Mouse (Mus musculus): ENCODE results near the gene Clgn. TPM values are rescaled to one million over a fixed set of nuclear protein-coding genes. Genes with fewer than 3 reads are reported as not detected.
"Not testable (repeated sequence)": the region's sequence is repeated elsewhere in the genome, so short reads cannot be mapped to it uniquely, and the experiment has no call there.

Clgn gene
- polyA plus RNA-seq, 1 experiment from 2014 or later: 17.2 TPM

DNA sequence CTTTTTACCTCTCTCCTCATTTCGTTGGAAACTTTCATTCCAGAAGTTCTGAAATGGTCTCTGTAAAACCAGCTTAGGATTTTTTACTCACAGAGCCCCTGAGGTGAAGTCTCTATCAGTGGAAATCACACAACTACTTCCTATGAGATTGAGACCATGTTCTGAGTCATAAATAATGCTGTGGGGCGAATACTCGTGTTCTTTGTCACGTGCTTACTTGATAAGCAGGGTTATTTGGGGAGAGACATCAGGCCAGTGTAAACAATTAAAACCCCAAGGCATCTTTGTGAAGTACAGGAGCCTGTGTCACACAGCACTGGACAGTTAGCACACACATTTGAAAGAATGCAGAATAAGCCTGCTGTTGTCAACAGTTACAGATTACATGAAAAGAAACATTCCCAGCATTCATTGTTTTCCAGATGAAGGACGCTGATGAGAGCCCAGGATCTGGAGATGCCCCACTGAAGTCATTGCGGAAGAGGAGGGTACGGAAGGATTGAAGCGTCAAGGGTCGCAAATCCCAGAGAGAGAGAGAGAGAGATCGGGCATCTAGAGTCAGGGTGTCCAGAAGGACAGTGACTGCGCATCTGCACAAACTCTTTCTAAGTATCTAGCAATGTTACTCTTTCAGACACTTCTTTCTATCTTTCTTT, 36.6 kb downstream of the Clgn start:
- no peaks in the 10 kb centered on the region for H3K9me3 ChIP-seq (replicated peaks)
- H3K27me3 ChIP-seq (replicated peaks): no peaks in the 10 kb centered on the region
- H3K4me3 ChIP-seq (replicated peaks): no peak overlapping the region
- H3K36me3 ChIP-seq: peaks cover 8% of the 10 kb centered on the region; the same call in 1 of the 2 replicates
- no peak overlapping the region for H3K9ac ChIP-seq (replicated peaks)
- H3K4me1 ChIP-seq: no peaks in the 10 kb centered on the region
- WGBS: 68% methylated on average over 11 of the region's 11 CpGs
- H3K4me2 ChIP-seq: no peak overlapping the region
- no peak for ATAC-seq (ENCODE audit: low FRiP score)
- H3K27ac ChIP-seq (replicated peaks): no peak overlapping the region

DNA sequence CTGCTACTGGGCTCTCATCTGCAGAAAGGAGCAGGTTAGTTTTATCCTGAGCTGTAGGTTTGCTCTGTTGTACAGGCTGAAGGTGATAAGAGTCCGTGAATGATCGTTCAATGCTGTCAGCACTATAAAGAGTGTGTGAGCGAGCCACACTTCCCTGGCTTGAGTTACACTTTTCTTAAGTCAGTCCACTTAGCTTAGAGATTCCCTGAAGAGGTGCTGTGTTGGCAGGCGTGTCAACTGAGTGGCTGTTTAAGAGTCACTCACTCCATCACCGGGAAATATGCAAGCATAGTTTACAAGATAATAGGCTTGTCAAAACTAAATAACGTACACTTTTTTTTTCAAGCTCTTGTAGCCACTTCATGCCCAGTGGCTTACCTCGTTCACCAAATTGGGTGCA, 37.3 kb downstream of the Clgn start:
- Histone ChIP-seq H3K9me3 (replicated peaks) (no peaks in the 10 kb centered on the region), H3K27me3 (replicated peaks) (no peaks in the 10 kb centered on the region), H3K4me2 (no peak overlapping the region), H3K4me3 (replicated peaks) (no peak overlapping the region), H3K4me1 (no peaks in the 10 kb centered on the region), H3K36me3 (peaks cover 8% of the 10 kb centered on the region; the same call in 1 of the 2 replicates), H3K9ac (replicated peaks) (no peak overlapping the region), H3K27ac (replicated peaks) (no peak overlapping the region)
- 82% methylated on average over 7 of the region's 7 CpGs for WGBS
- no peak for ATAC-seq (ENCODE audit: low FRiP score)

DNA sequence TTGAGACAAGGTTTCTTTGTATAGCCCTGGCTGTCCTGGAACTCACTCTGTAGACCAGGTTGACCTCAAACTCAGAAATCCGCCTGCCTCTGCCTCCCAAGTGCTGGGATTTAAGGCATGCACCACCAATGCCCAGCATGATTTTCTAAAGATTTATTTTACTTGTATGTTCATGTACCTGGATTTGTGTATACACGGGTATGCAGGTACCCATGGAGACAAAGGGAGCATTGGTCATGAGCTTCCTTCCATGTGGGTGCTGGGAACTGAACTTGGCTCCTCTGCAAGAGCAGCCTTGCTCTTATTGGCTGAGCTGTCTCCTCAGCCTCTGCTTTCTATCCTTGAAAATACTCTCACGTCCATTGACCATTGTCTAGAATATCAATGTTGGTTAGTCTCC, 39.0 kb downstream of the Clgn start:
- not testable (repeated sequence) for H3K27me3 ChIP-seq (replicated peaks); ATAC-seq (ENCODE audit: low FRiP score); H3K9ac ChIP-seq (replicated peaks); H3K4me3 ChIP-seq (replicated peaks); H3K27ac ChIP-seq (replicated peaks); H3K4me1 ChIP-seq; H3K9me3 ChIP-seq (replicated peaks); H3K4me2 ChIP-seq
- 91% methylated on average over 3 of the region's 3 CpGs for WGBS
- H3K36me3 ChIP-seq: peaks cover 14% of the 10 kb centered on the region; the same call in 1 of the 2 replicates

DNA sequence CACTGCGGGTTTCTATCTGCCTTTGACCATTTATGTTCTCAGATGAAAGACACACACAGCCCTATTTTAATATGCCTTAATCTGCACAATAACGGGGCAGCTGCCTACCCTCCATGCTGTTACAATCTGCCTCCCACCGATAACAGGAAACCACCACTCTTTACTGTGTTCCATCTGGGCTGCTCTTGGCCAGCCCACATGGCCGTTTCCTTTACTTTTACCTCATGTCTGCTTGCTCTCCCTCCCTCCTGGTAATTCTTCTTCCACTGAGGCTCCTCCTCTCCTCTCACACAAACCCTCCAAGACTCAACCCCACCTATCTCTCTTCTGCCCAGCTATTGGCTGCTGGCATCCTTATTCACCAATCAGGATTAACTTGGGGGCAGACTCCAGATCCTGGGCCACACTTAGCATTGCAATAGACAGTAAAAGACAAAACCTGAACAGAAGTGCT, 39.4 kb downstream of the Clgn start:
- Histone ChIP-seq H3K9ac (replicated peaks) (no peak overlapping the region), H3K4me2 (no peak overlapping the region), H3K27me3 (replicated peaks) (no peaks in the 10 kb centered on the region), H3K27ac (replicated peaks) (no peak overlapping the region), H3K9me3 (replicated peaks) (no peaks in the 10 kb centered on the region), H3K36me3 (peaks cover 19% of the 10 kb centered on the region), H3K4me3 (replicated peaks) (no peak overlapping the region), H3K4me1 (no peaks in the 10 kb centered on the region)
- ATAC-seq (ENCODE audit: low FRiP score): no peak
- 72% methylated on average over 4 of the region's 4 CpGs for WGBS

DNA sequence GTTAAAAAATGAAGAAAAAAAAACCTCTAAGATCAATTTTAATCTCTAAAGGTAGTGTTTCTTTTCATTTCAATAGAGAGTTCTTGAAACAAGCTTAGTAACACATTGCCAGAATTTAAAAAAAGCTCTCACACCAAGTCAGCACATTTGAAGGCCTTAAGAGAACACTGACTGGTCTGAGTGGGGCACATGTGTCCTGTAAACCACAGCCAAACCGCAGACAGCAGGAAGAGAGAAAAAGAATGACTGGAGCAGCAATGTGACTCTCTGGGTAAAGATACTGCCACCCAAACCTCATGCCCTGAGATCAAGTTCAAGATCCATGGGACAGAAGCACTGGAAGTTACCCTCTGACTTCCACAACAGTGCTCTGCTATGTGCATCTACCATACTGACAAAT, 47.4 kb downstream of the Clgn start:
- no peak overlapping the region for H3K9ac ChIP-seq (replicated peaks)
- H3K9me3 ChIP-seq (replicated peaks): no peaks in the 10 kb centered on the region
- no peak overlapping the region for H3K27ac ChIP-seq (replicated peaks)
- H3K4me3 ChIP-seq (replicated peaks): no peak overlapping the region
- H3K4me1 ChIP-seq: peaks cover 19% of the 10 kb centered on the region
- H3K27me3 ChIP-seq (replicated peaks): no peaks in the 10 kb centered on the region
- WGBS: 95% methylated on average over 1 of the region's 1 CpGs
- H3K36me3 ChIP-seq: peaks cover 27% of the 10 kb centered on the region
- no peak overlapping the region for H3K4me2 ChIP-seq
- ATAC-seq (ENCODE audit: low FRiP score): no peak

DNA sequence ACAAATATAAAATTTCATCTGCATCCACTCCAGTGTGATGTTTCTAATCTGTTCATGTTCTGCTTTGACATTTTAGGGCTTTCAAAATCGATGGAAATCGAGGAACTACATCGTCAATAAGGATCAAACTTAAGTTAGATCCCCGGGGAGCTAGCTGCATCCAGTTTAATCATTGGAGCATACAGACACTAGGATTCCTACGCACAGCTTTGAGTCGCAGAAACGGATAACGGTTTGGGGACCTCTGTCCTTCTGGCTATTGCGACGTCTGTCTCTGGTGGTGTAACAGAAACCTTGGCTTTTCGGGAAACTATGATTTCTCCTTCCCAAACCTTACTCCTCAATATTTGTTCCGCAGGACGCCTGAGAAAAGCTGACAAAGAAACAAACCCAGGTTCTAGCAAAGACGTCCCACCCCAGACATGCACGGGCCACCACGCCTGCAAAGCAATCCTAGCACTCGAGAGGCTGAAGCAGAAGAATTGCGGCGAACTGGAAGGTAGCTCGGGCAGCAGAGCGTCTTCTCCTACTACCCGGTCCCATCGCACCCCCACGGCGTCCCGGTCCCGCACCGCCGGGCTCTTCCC, 52.1 kb downstream of the Clgn start:
- peaks cover 24% of the 10 kb centered on the region for H3K4me1 ChIP-seq
- WGBS: under 1% methylated on average over 29 of the region's 29 CpGs
- H3K36me3 ChIP-seq: peaks cover 10% of the 10 kb centered on the region
- no peaks in the 10 kb centered on the region for H3K27me3 ChIP-seq (replicated peaks)
- H3K27ac ChIP-seq (replicated peaks): peak overlapping the region; percentile 95
- no peaks in the 10 kb centered on the region for H3K9me3 ChIP-seq (replicated peaks)
- ATAC-seq (ENCODE audit: low FRiP score): no peak; the same call in 1 of the 2 replicates
- peak overlapping the region; percentile 72 for H3K4me2 ChIP-seq
- H3K4me3 ChIP-seq (replicated peaks): peak overlapping the region; percentile 86
- H3K9ac ChIP-seq (replicated peaks): peak overlapping the region; percentile 91

DNA sequence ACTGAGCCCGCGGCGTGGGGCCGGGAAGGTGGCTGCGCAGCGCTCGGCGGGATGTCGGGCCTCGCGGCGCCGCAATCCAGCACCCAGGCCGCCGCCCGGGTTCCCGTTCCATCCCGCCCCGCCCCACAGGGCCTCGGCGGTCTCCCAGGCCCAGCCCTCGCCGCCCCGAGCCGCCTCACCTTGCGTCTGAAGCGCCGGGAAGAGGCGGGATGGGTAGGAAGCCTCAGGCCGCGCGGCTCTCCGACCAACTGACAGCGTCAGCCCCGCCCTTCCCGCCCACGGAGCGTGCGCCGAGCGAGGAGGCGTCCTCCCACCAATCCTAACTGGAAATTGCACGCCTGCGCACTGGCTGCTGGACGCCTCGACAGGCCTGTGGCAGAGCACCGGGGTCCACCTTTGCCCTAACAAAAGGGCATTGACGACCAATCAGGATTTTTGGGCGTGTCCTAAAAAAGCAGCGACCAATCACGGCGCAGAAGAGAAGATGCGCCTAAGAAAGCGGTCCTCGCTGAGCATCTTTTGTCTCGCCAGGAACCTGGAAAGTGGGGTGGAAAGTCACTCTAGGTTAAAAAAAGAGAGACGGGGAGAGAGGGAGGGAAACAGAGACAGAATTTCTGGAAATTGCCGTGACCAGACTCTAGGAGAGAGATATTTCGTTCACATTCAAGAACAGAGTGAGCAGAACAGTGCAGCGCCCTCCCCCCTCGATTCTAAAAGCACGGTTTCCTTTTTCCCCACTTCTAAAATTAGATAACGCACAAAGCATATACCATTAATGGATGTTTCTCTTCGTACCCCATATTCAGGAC, 52.8 kb downstream of the Clgn start:
- ATAC-seq (ENCODE audit: low FRiP score): peak; percentile 100
- H3K4me3 ChIP-seq (replicated peaks): peak overlapping the region; percentile 86
- no peaks in the 10 kb centered on the region for H3K27me3 ChIP-seq (replicated peaks)
- under 1% methylated on average over 55 of the region's 64 CpGs for WGBS
- peaks cover 24% of the 10 kb centered on the region for H3K4me1 ChIP-seq
- peak overlapping the region; percentile 95 for H3K27ac ChIP-seq (replicated peaks)
- 0 out of 2 replicates have a peak, but pooled peaks cover 5% of the 10 kb centered on the region for H3K36me3 ChIP-seq
- H3K9ac ChIP-seq (replicated peaks): peak overlapping the region; percentile 91
- H3K9me3 ChIP-seq (replicated peaks): no peaks in the 10 kb centered on the region
- H3K4me2 ChIP-seq: peak overlapping the region; percentile 72

DNA sequence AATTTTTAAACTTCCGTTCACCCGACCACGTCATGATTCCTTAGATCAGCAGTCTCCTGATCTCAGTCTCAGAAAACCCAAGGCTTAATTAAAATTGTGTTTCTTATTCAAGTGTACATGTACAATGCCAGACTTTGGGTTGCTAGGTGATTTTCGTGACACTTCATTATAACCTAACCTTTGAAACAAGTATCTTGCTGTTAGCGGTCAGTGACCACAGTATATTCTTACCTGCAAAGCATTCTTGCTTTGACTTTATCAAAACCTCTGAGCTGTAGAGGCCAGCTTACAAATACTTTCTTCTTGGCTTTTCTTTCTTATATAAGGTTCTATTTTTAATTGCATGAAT, 53.4 kb downstream of the Clgn start:
- 0 out of 2 replicates have a peak, but pooled peaks cover under 1% of the 10 kb centered on the region for H3K36me3 ChIP-seq
- ATAC-seq (ENCODE audit: low FRiP score): peak; percentile 12
- peak overlapping the region; percentile 68 for H3K9ac ChIP-seq (replicated peaks)
- H3K27ac ChIP-seq (replicated peaks): peak overlapping the region; percentile 88
- peaks cover 24% of the 10 kb centered on the region for H3K4me1 ChIP-seq
- no peaks in the 10 kb centered on the region for H3K27me3 ChIP-seq (replicated peaks)
- 31% methylated on average over 5 of the region's 5 CpGs for WGBS
- peak overlapping the region; percentile 86 for H3K4me3 ChIP-seq (replicated peaks)
- H3K4me2 ChIP-seq: peak overlapping the region; percentile 72
- H3K9me3 ChIP-seq (replicated peaks): no peaks in the 10 kb centered on the region

DNA sequence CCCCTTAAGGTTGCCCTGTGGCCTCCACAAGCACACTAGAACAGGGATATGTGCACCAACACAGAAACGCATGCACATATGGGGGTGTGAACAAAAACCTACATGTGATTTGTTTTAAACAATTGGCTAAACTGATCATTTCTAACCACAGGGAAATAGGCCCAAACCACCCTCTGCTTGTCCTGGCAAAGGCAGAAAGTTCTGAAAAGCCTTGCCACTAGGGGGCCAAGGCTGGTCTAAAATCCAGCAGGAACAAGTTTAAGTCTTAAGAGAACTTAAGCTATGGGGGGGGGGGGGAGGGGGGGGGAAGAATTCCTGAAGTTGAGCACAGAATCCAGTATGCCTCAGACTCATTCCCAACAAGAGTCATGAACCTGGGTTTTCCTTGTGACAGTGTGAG, 60.3 kb downstream of the Clgn start:
- no peaks in the 10 kb centered on the region for H3K36me3 ChIP-seq
- H3K4me1 ChIP-seq: no peaks in the 10 kb centered on the region
- 83% methylated on average over 1 of the region's 1 CpGs for WGBS
- no peak overlapping the region for H3K9ac ChIP-seq (replicated peaks)
- H3K9me3 ChIP-seq (replicated peaks): no peaks in the 10 kb centered on the region
- H3K4me3 ChIP-seq (replicated peaks): no peak overlapping the region
- no peak overlapping the region for H3K4me2 ChIP-seq
- no peak for ATAC-seq (ENCODE audit: low FRiP score)
- H3K27me3 ChIP-seq (replicated peaks): no peaks in the 10 kb centered on the region
- no peak overlapping the region for H3K27ac ChIP-seq (replicated peaks)

DNA sequence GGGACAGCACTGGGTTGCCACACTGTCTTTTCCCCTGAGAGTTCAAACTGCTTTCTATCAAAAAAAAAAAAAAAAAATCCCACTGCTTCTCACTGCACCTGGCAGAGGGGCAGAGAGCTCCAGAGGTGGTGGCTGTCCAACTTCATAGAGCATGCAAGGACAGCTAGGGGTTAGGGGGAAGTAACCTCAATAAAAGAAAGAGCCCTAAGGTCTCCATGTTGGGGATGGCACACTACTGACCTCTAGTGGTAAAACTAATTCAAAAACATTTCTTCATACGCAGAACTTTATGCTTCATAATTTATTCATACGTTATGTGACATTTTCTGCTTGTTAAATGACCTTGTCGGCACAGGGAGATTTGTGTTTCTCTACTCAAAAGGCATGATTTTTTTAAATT, 61.4 kb downstream of the Clgn start:
- Histone ChIP-seq H3K9ac (replicated peaks) (no peak overlapping the region), H3K9me3 (replicated peaks) (no peaks in the 10 kb centered on the region), H3K27me3 (replicated peaks) (no peaks in the 10 kb centered on the region), H3K4me1 (no peaks in the 10 kb centered on the region), H3K36me3 (no peaks in the 10 kb centered on the region), H3K4me2 (no peak overlapping the region), H3K27ac (replicated peaks) (no peak overlapping the region), H3K4me3 (replicated peaks) (no peak overlapping the region)
- WGBS: 26% methylated on average over 3 of the region's 3 CpGs
- ATAC-seq (ENCODE audit: low FRiP score): no peak

DNA sequence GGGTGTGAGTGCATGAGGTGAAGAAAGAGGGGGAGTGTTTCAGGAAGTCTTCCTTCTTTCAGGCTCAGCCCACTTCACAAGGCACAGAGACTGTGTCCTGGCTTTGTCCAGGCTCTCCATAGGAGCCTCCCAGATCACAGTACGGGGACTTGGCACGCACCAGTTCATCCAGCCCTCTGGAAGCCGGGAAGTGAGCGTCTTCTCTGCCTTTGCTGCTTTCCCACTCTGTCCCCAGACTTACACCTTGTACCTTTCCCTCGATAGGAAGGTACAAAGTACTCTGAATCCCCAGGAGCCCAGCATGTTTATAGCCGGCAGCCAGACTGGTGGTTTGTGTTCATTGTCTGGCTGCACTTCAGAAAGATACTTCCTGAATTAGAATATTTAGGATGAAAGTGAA, 67.5 kb downstream of the Clgn start:
- Histone ChIP-seq H3K27me3 (replicated peaks) (no peaks in the 10 kb centered on the region), H3K9me3 (replicated peaks) (no peaks in the 10 kb centered on the region), H3K4me2 (no peak overlapping the region), H3K4me3 (replicated peaks) (no peak overlapping the region), H3K4me1 (no peaks in the 10 kb centered on the region), H3K9ac (replicated peaks) (no peak overlapping the region), H3K27ac (replicated peaks) (no peak overlapping the region), H3K36me3 (no peaks in the 10 kb centered on the region)
- 56% methylated on average over 6 of the region's 6 CpGs for WGBS
- ATAC-seq (ENCODE audit: low FRiP score): no peak

DNA sequence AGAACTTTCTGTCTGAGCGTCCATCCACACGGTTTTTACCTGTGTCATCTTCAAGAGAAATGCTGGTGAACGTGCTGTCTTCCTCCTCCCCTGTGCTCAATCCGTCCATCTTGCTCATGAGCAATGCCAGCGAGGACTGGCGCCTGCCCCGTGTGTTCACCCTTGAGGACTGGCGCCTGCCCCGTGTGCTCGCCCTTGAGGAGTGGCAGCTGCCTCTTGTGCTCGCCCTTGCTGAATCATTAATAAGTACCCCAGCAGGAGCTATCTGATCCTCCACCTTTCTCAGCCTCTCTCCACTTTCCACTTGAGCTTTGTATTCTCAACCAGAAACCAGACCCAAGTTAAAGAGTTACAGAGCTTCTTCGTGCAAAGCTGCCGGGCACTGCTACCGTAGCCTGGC, 68.6 kb downstream of the Clgn start, which contains the start of gene Scoc:
Gene Scoc, minus strand, starts transcription at position 170 of the 400 bp plus-strand sequence.
- 87% methylated on average over 14 of the region's 14 CpGs for WGBS
- no peak for ATAC-seq (ENCODE audit: low FRiP score)

More for the DNA sequence above, 68.6 kb downstream of the Clgn start, which contains the start of gene Scoc:
- no peaks in the 10 kb centered on the region for H3K4me1 ChIP-seq
- H3K4me3 ChIP-seq (replicated peaks): no peak within 1 kb of the TSS
- no peak within 1 kb of the TSS for H3K9ac ChIP-seq (replicated peaks)
- H3K27me3 ChIP-seq (replicated peaks): no peaks in the 10 kb centered on the region
- no peaks in the 10 kb centered on the region for H3K36me3 ChIP-seq
- no peak within 1 kb of the TSS for H3K27ac ChIP-seq (replicated peaks)
- H3K9me3 ChIP-seq (replicated peaks): no peaks in the 10 kb centered on the region
- H3K4me2 ChIP-seq: no peak within 1 kb of the TSS
